Mouse (Mus musculus): ENCODE results near the gene Prss44.

DNA sequence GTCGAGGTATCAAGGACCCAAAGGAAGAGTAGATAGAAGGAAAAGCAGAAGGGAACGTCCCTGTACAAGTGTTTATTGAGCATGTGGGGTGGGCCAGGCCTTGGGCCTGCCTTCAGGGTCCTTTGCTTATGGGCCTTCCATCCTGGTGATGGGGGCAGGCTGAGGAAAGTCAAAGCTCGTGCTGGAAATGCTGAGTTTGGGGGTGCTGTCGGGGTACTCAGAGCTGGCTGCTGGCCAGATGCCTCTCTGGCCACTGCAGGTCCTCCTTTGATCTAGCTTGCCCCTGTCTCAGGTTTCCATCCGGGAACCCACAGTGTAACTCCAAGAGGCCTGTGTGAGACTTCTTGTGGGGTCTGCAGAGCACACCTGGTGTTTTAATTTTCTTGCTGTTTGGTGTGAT is 44.7 kb downstream of the Prss44 start:
- TF ChIP-seq USF1 (IDR thresholded peaks at IDR 0.05; ENCODE audit: low read depth) (no peak), POLR2A (IDR thresholded peaks at IDR 0.05; ENCODE audit: insufficient read length, low read depth) (no peak), CEBPB (IDR thresholded peaks at IDR 0.05; ENCODE audit: insufficient read depth, poor library complexity, severe bottlenecking) (no peak)
